Mouse (Mus musculus) MEL (cell line): ENCODE data around the gene Ttf2.

Experiments
- CTCF ChIP-seq, 3 experiments: IDR thresholded peaks in 2 of 3; conservative IDR thresholded peaks in 1 of 3; 2 replicates each; pipeline ENCODE4 v1.5.1; 2011 to 2012; ENCODE audit warnings: low read length in 3 of 3, low read depth in 2 of 3, mild to moderate bottlenecking in 2 of 3, improper control_type of control experiment in 1 of 3, inconsistent platforms in 1 of 3, mixed read lengths in 1 of 3, moderate library complexity in 1 of 3; ENCODE audit not compliant: control insufficient read depth in 1 of 3, insufficient read depth in 1 of 3, poor library complexity in 1 of 3, severe bottlenecking in 1 of 3
- EP300 ChIP-seq, 2 experiments: IDR thresholded peaks; 2 replicates each; pipeline ENCODE4 v1.6.1; 2011; ENCODE audit warnings: improper control_type of control experiment in 2 of 2, low read length in 2 of 2, low read depth in 1 of 2, mild to moderate bottlenecking in 1 of 2
- MYC ChIP-seq: IDR thresholded peaks from 2 replicates; pipeline ENCODE4 v1.6.1; 2011; ENCODE audit warnings: low read depth, mild to moderate bottlenecking, low read length, improper control_type of control experiment, moderate library complexity
- POLR2A ChIP-seq, 2 experiments: IDR thresholded peaks; 2 replicates each; pipeline ENCODE4 v1.6.1; 2011 to 2012; ENCODE audit warnings: low read length in 2 of 2, mild to moderate bottlenecking in 2 of 2, control low read depth in 1 of 2, improper control_type of control experiment in 1 of 2, low read depth in 1 of 2, moderate library complexity in 1 of 2; ENCODE audit not compliant: control insufficient read depth in 1 of 2, insufficient read depth in 1 of 2, poor library complexity in 1 of 2
- POLR2AphosphoS5 ChIP-seq: IDR thresholded peaks from 2 replicates; pipeline ENCODE4 v1.6.1; 2012; ENCODE audit warnings: low read depth, borderline replicate concordance, mild to moderate bottlenecking, inconsistent platforms, low read length, moderate library complexity, mixed read lengths
- SIN3A ChIP-seq: IDR thresholded peaks from 2 replicates; pipeline ENCODE4 v1.6.1; 2012; ENCODE audit warnings: low read length, improper control_type of control experiment, inconsistent platforms
- TAL1 ChIP-seq: IDR thresholded peaks from 2 replicates; pipeline ENCODE4 v1.6.1; 2012; ENCODE audit warnings: mild to moderate bottlenecking, inconsistent platforms, low read length, moderate library complexity, mixed read lengths
- TBP ChIP-seq: IDR thresholded peaks from 2 replicates; pipeline ENCODE4 v1.8.0; 2011; ENCODE audit warnings: low read depth, low read length, improper control_type of control experiment

DNA sequence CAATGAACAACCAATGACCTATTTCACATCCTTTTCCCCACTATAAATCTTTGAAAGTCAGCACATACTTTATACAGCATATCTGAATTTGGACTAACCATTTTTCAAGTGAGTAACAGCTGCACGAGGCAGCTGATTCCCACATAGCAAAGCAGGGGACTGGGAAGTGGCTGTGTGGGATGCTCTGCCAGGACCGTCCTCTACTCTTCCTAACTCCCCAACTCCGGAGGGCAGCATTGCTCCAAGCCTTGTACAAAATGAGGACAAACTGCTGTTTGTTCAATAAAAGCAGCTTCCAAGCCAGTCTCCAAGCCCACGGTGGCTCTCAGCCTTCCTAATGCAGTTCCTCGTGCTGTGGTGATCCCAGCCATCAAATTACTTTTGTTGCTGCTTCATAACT is 58.8 kb downstream of the Ttf2 start:
- TF ChIP-seq POLR2AphosphoS5 = no peak
- no peak for TF ChIP-seq MYC
- TF ChIP-seq SIN3A = no peak
- TF ChIP-seq TAL1 = no peak
- no peak for TF ChIP-seq TBP
- TF ChIP-seq EP300 (IDR thresholded peaks at IDR 0.05; ENCODE audit: low read depth in 1 of 2, low read length in 2 of 2) = no peak
- TF ChIP-seq CTCF (IDR thresholded peaks at IDR 0.05 in 2 of 3, conservative IDR thresholded peaks at IDR 0.05 in 1 of 3; ENCODE audit: control insufficient read depth in 1 of 3, insufficient read depth in 1 of 3, low read depth in 2 of 3, low read length in 3 of 3, poor library complexity in 1 of 3, severe bottlenecking in 1 of 3) = no peak
- no peak for TF ChIP-seq POLR2A (IDR thresholded peaks at IDR 0.05; ENCODE audit: control insufficient read depth in 1 of 2, insufficient read depth in 1 of 2, low read depth in 1 of 2, low read length in 2 of 2, poor library complexity in 1 of 2)
